Mouse (Mus musculus) bone marrow macrophage, adult 2 months (primary cell): Measurements from ENCODE around the gene Bcat1. TPM values are rescaled to one million over a fixed set of nuclear protein-coding genes. Genes with fewer than 3 reads are reported as not detected.
"Not testable (repeated sequence)": the region's sequence is repeated elsewhere in the genome, so short reads cannot be mapped to it uniquely, and the experiment has no call there.

Source experiments
- H3K27ac ChIP-seq: 2 replicates; pipeline ENCODE4 v1.5.1; 2012; ENCODE audit warnings: low read depth, low read length; ENCODE audit not compliant: insufficient read depth
- H3K4me1 ChIP-seq: 2 replicates; pipeline ENCODE4 v1.6.1; 2012; ENCODE audit warnings: low read length; ENCODE audit not compliant: control insufficient read depth, insufficient read depth
- H3K4me3 ChIP-seq: 2 replicates; pipeline ENCODE4 v1.5.1; 2012; ENCODE audit warnings: mild to moderate bottlenecking, low read length, moderate library complexity; ENCODE audit not compliant: insufficient read depth
- CTCF ChIP-seq: IDR thresholded peaks from 2 replicates; pipeline ENCODE4 v1.5.1; 2012; ENCODE audit warnings: low read depth, mild to moderate bottlenecking, low read length, moderate library complexity
- POLR2A ChIP-seq: IDR thresholded peaks from 2 replicates; pipeline ENCODE4 v1.6.1; 2012; ENCODE audit warnings: mild to moderate bottlenecking, low read depth, low read length, borderline replicate concordance
- polyA plus RNA-seq: library from polyadenylated mRNA; stranded (reverse); fragments of >200 nt; gene quantifications from 2 replicates; pipeline ENCODE4 v1.2.4, GENCODE M21; 2012; ENCODE audit not compliant: missing spikeins, insufficient read depth, insufficient read length

Bcat1 gene
- polyA plus RNA-seq, 1 experiment: 1.7 TPM

GRCm38 (mm10) chr6:145094431-145094830, 18.4 kb upstream of the Bcat1 start:
- Histone ChIP-seq H3K27ac (no peak overlapping the region), H3K4me3 (no peak overlapping the region), H3K4me1 (no peaks in the 10 kb centered on the region)
- TF ChIP-seq CTCF (no peak), POLR2A (no peak)

DNA sequence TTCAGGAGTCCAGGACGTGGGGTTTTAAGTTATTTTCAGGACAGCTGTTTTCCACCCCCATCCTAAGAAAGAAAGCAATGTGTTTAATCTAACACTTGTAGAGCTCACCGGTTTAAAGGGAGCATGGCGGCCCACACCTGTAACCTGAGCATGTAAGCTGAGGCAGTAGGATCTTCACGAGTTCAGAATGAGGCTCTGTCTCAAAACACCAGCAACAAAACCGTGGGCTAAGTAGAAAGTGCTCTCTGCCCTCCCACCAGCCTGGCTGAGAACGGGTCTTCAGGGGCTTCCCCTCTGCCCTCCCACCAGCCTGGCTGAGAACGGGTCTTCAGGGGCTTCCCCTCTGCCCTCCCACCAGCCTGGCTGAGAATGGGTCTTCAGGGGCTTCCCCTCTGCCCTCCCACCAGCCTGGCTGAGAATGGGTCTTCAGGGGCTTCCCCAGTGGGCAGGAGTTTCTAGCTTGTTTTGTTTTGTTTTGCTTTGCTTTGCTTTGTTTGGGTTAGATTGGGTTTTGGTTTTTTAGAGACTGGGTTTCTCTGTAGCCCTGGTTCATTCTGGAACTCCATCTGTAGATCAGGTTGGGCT, 17.1 kb upstream of the Bcat1 start:
- H3K27ac ChIP-seq, H3K4me1 ChIP-seq, H3K4me3 ChIP-seq: not testable (repeated sequence)

DNA sequence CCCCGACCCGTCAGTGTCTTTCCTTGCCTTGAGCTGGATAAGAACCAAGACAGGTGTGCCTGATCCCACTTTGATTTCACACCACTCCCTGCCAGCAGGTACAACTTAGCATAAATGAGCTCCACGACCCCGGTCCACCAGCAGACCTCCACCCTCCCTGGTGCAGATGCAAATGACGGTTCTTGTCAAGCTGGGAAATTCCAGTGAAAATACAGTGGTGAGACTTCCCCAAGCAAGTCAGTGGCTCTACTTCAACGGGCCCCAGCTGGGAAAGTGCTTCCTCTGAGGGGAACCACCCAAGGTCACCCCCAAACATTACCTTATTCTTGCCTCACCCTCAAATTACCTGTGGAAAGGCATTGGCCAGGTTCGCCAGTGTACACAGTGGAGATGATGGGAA, 16.0 kb upstream of the Bcat1 start:
- H3K27ac ChIP-seq: no peak overlapping the region
- H3K4me3 ChIP-seq: no peak overlapping the region
- no peaks in the 10 kb centered on the region for H3K4me1 ChIP-seq
- no peak for TF ChIP-seq POLR2A
- no peak for TF ChIP-seq CTCF

- H3K27ac ChIP-seq: no peak overlapping the region
- H3K4me1 ChIP-seq: no peaks in the 10 kb centered on the region
- TF ChIP-seq POLR2A (no peak), CTCF (no peak)
- H3K4me3 ChIP-seq: no peak overlapping the region
These were observed 14.9 kb upstream of the Bcat1 start for GRCm38 (mm10) chr6:145090928-145091327.

DNA sequence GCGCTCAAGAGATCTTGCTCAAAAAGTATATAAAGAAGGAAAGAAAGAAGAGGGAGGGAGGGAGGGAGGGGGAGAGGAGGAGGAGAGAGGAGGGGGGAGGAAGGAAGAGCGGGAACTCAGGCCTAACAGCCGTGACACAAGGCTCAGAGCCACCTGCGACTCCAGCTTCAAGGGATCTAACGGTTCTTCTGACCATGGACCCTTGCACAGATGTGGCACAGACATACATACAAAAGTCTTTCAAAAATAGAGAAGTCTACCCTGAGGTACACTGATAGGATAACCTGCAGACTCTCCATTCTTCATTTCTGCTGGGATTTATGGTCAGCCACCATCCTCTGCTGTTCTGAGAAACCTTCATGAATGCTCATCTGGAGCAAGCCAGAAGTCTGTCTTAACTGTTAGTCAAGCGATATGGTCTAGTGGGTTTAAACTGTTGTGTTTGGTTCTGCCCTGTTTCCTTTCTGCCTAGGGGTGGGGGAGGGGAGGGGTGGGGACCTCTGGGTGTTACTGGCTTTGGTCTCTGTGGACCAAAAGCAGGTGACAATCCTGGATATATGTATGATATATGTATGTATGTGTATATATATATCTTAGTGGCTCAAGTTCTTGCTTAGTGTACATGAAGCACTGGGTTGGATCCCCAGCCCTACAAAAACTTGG, 14.3 kb upstream of the Bcat1 start:
- Histone ChIP-seq H3K27ac (no peak overlapping the region), H3K4me1 (no peaks in the 10 kb centered on the region), H3K4me3 (no peak overlapping the region)
- no peak for TF ChIP-seq CTCF
- no peak for TF ChIP-seq POLR2A

DNA sequence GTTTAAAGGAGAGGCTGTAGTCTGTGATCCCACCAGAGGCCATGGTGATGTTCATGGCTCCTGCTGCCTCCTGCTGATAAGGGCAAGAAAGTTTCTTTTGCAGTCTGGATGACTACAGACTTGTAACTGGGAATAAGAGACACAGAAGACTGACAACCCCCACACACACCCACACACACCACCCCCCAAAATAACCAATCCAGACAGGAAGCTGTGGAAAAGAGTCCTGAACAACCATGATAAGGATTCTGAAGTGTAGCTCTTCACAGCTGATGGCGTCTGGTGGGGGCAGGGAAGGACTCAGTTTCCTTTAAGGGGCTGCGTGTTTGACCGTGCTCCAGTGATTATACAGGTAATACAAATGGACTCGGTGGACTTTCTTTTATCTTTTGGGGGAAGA, 13.4 kb upstream of the Bcat1 start:
- Histone ChIP-seq H3K4me3 (no peak overlapping the region), H3K27ac (no peak overlapping the region)
- TF ChIP-seq POLR2A: no peak

GRCm38 (mm10) chr6:145088451-145089113, 12.6 kb upstream of the Bcat1 start:
- H3K4me1 ChIP-seq: no peaks in the 10 kb centered on the region
- no peak for TF ChIP-seq POLR2A
- no peak for TF ChIP-seq CTCF
- H3K4me3 ChIP-seq: no peak overlapping the region
- no peak overlapping the region for H3K27ac ChIP-seq

More for the DNA sequence above, 13.4 kb upstream of the Bcat1 start:
- no peaks in the 10 kb centered on the region for H3K4me1 ChIP-seq

DNA sequence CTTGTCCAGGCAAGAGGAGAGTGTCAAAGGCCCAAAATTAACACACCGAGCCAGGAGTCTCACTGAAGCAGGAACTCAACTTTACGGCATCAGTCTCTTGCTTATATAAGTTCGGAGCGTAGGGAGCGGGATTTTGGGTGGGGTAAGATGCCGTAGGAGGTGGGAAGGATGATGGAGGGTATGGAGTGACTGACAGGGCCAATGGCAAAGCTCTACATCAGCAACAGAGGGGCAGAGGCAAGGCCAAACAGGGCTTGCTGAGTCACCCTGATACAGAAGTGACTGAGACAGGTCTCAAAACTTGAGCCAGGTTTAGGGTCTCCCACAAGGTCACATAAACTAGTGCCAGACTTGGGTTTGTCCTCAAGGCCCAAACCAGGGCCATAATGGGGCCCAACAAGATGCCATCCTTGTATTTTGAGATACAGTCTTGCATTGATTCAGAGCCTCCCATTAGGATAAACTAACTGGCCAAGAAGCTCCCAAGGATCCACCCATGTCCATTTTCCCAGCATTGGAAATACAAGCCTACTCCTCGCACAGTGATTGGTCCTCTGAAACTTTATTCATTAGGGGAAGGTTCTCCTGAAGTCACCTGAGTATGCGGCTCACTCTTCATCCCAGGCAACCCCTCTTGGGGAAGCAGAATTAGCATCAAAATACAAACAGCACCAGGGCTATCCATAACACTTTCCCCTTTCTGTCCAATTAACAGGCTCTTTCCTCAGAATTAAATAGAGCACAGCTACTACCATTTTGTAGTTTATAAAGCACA, 8.5 kb upstream of the Bcat1 start:
- no peak overlapping the region for H3K27ac ChIP-seq
- TF ChIP-seq POLR2A (no peak), CTCF (no peak)
- H3K4me3 ChIP-seq: no peak overlapping the region

GRCm38 (mm10) chr6:145081721-145082120, 5.7 kb upstream of the Bcat1 start:
- Histone ChIP-seq H3K4me3 (no peak overlapping the region), H3K27ac (no peak overlapping the region), H3K4me1 (no peaks in the 10 kb centered on the region)
- TF ChIP-seq CTCF (no peak), POLR2A (no peak)

More for the DNA sequence above, 8.5 kb upstream of the Bcat1 start:
- H3K4me1 ChIP-seq: no peaks in the 10 kb centered on the region

DNA sequence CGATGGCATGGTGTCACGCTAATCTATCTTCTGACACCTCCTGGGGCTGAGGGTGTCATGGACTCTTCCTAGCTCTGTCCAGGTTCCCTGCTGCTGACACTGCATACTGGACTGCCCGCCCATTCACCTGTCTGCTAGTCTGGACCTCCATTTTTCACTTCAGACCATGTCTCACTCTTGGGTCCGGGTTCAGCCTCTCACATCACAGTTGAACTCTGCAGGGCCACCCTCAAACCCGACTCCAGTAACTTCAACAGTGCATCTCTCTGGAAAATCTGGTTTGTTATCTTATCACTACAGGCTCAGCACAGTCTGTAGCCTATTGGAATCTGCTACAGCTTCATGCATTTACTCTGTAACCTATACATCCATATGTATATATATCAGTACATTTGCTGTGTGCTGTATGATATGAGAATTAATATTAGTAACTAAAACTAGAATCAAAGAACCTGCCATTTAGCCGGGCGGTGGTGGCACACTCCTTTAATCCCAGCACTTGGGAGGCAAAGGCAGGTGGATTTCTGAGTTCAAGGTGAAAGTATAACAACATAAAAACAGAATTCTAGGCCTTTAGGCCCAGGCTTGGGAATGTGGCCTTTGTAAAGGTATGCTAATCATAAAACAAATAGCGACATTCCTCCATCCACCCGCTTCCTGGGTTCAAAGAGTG, 3.2 kb upstream of the Bcat1 start:
- Histone ChIP-seq H3K27ac (no peak overlapping the region), H3K4me1 (no peaks in the 10 kb centered on the region), H3K4me3 (no peak overlapping the region)
- TF ChIP-seq CTCF: no peak
- TF ChIP-seq POLR2A: no peak
